Mouse (Mus musculus): ENCODE results near the gene Grm3.

Gene Grm3

DNA sequence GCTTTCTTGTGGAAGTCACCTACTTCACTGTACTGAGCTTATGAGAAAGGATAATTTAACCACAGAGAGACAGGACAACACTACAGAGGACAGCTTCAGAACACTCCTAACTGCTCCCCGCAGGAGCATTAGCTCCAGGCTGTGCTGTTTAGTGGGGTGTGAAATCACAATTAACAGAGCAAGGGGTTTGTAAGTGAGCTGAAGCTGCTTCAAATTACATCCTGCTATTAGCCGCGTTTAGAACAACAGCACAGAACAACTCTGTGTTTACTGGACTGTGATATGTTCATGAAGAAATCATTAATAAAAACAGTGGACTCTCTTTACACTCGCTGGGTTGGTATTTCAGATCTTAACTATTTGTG lies 101.9 kb downstream of the Grm3 start:
- no peak for DNase-seq (ENCODE audit: low read depth)

DNA sequence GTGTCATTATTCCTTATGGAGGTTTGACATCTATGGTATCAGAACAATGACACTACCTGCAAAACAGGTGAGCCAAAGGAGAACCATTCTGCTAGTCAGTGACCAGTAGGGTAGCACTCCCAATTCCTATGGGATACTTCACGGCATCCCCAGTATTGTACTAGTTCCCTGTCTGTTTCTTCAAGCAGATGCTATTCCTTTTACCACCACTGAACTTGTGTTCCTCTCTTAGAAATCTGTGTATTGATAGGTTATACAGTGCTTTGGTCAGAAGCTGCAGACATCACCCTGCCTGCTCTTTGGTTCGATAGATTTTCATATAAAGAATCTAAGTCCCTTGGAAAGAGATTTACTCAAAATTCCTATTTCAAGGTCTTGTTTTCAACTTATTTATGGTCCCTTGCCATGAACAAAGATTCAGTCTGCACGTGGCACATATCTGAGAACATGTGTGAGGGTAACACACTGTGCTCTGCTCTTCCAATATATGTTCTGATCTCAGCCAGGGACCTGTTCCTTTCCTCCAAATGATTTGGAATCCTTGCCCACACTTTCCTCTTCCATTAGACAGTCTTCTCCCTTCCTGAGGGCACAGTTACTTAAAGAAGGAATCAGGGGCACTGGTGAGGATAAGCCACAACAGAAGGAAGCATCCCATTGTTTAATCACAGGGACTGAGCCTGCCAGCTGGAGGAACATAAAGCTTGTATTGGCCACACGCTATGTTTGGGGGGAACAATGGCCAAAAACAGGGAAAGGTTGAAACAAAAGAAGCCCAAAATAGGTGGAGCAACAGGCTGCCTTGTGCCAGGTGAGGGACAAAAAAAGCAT lies 102.5 kb downstream of the Grm3 start:
- no peak for DNase-seq (ENCODE audit: low read depth)

DNA sequence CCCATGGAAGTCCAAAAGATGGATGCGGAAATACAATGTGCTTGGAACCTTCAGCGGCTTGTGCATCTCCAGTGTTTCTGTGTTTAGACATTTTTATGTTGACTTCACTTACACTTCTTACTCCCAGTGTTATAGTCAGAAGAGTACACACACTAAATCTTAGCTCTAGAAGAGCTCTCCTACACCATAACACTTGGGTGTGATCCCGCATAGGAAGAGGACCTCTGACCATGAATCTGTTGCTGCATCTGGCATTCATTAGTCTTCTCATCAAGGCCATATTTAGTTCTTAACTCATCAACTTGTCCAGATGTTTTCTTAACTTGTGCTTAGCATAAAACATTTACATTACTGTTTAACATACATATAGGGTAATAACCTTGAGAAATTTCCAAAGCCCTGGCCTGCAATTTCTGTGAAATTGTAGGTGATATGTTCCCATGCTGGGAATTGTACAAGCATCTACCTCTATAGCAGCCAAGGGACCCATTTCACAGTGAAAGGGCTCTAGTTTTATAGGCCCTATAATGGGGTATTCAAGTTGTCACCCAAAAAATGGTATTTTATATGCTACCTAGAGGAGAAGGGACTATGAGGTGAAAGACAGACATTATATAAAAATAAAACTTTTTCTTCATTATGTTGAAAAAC lies 103.4 kb downstream of the Grm3 start:
- DNase-seq (ENCODE audit: low read depth), result no peak

DNA sequence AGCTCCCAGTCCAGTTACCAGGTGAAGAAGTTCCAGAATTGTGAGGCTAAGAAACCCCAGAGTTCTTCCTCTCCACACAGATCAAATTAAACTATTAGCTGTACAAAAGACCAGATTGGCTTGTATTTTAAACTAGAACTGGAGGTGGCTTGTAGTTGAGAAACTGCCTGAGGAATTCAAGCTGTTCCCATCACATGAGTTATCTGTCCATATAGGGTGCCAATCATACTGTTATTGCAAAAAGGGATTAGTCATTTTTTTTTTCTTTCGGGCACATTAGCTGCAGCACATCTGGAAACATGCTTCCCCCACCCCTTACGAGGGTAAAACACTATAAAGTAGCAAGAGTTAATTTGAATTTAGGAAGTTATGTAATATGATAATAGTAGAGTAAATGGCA lies 145.9 kb downstream of the Grm3 start:
- DNase-seq (ENCODE audit: low read depth), result no peak

DNA sequence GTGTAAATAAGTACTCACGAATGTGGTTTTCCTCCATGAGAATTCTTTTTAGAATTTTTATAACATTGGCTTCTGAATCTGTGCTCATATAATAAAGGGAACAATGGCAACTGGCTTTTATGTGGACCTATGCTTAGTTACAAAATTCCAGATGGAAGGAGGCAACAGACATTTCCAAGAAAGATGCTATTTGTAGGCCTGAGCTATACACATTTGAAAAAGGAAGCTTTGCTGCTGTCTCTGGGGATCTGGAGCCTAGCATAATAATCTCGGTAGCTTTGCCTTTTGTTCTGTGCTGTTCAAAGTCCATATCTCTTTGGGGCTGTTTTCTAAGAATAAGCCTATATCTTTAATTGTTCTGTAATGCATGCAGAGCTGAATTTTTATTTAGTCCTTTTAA lies 146.4 kb downstream of the Grm3 start:
- no peak for DNase-seq (ENCODE audit: low read depth)

DNA sequence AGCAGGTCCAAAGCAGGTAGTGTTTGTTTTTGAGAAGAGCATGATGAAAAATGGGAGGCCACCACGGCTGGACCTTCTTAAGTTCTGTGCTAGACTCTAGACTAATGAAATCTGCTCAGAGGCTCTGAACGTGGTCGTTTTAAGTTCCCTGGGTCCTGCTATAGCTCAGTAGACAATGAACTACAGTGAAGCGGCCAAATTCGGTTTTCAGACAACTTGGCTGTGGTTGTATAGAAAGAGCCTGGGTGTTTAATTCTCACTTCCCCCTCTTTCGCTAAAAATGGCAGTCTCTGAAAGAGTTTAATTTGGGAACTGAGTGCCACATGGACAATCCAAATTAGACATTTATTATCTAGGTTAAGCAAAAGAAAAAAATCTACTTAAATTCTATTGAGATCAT lies 154.0 kb downstream of the Grm3 start:
- DNase-seq (ENCODE audit: low read depth), result no peak

DNA sequence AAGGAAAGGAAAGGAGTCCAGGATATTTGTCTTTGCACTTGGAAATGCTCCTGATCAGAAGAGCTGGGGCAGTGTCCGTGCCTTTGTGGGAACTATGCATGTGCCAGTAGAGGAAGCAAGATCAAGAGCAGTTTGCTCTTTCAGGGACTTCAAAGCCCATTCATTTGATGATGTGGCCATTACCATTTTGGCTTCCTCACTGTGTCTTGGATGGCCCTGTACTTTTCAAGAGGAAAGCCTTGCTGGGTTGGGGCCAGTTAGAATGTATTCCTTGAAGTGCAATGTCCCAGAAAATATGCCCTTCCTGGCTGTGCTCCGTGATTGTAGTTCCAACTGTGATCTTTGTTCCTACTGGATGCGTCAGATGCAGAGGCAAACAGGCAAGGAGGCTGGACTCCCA lies 167.3 kb downstream of the Grm3 start:
- no peak for DNase-seq (ENCODE audit: low read depth)

DNA sequence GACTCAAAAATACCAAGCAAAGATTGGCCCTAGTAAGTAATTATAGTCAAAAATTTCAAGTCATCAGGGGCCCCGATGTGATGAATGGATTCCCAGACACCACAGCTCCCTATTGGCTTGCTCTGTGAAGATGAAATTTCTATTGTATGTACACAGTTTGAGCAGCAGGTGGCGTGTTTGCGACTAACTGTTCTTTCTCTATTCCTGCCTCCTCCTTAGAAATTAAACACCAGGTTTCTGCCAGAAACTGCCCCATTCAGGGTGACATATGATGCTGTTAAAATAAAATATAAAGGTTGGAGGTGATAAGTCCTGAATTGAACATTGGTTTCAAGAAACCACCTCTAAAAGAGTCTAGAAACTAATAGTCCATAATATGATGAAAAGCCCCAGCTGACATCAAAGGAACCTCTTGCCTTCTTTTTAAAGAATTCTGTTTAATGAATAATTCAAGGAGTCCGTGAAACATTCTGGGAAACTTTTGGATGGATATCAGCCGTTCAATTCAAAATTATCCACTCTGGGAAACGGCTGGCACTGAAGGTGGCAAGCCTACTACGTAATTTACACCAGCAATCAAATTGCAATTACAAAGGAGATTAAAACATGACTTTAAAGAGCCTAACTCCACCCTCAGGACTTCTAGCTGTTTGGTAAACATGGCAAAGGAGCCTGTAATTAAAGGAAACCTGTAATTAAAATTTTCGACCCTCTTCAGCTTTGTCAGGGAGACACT lies 184.0 kb downstream of the Grm3 start:
- DNase-seq (ENCODE audit: low read depth), result no peak

DNA sequence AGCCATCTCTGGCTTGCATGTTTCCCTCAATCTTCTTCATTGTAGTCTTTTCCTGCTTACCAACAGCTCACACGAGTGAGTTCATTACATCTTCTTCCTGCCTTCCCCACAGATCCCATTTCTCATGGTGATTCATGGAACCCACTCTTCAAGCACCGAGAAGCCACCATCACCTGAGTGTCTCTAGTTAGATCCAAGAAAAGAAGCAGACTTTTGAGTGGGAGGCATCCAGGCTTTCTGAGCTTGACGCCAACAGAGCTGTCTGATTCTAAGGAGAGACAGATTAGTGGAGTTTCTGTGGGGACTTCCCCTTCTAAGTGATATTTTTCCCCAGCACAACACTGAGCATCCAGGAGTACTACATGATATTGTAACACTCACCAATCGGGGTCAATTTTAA lies 199.5 kb downstream of the Grm3 start:
- no peak for DNase-seq (ENCODE audit: low read depth)

DNA sequence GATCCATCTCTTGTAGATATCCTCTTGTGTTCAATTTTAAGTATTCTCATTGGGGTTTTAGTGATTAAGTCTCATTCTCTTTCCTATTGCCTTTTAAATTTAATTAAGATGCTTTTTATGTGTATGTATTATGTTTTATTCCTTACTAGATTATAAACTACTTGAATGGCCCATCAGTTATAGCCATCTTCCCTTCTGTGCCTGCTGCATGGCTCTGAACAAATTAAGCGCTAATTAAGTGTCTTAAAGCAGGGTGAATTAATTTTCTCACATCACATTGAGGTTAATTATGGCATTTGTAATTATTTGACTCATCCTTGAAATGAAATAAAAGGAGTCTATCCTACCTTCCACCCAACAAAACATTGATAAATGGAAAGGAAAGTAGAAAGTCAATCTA lies 213.9 kb downstream of the Grm3 start:
- no peak for DNase-seq (ENCODE audit: low read depth)

DNA sequence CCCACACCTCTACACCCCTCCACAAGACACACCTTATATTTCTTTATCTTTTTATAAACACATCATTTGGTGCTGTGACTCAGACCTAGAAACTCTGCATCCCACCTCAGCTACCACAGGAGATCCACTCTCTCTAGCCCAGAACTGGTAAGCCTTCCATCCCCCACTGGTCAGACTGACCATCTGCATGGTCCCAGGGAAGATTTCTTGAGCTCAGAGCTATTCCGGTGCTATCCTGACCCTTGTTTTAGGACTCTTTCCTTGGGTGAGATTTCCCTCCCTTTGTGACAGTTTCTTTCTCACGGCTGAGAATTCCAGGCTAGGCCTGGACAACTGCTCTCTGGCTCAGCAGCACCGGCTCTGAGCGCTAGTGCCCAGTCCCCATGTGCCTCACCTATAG lies 227.7 kb downstream of the Grm3 start:
- no peak for DNase-seq (ENCODE audit: low read depth)

DNA sequence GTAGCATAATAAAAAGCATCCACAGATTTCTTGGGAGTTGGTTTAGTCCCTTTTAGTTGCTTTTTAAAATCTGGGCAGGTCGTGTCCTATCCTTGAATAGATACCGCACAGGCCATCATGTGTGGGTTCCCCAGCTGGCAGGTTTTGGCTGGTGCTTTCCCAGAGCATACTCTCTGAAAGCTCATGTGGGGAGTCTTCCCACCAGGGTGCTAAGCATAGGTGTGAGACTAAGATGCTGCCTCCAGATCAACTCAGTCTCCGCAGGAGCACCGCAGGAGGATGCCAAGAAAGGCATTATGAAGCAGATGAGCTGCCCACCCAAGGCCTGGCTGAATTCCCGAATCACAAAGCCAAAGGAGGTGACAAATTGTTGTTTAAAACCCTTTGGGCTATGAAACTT lies 229.5 kb downstream of the Grm3 start:
- DNase-seq (ENCODE audit: low read depth), result no peak

DNA sequence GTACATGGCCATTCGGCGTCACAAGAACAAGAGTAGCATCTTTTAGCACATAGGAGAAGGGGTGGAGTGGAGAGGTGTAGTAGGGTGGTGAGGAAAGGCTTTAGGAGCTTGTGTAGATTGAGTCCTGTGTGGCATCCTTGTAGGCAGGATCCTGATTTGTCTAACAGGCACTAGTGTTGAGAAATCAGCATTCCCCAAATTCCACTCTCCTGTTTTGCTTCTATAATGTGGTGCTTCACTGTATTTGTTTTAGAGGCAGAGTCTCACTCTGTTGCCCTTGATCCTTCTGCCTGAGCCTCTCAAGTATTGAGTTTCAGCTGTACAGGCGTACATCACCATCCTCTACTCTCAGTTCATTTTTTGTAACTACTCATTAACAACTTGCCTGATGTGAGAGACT lies 247.4 kb downstream of the Grm3 start:
- no peak for DNase-seq (ENCODE audit: low read depth)

DNA sequence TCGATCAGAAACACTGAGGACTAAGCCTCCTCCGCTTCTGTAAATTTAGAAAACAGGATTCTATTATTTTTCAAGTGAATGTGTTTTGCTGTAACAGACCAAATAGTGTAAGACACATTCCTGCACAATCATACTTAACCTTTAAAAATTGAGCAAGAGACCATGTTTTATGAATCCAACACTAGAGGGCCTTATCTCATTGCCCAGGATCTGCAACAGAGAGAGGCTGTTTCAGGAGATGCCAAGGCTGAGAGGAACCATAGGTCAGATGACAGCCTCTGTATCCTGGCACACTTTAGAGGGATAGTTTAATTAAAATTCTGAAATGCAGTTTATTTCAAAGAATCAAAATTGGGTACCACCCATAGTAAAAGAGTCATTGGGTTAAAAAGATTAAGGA lies 271.7 kb downstream of the Grm3 start:
- no peak for DNase-seq (ENCODE audit: low read depth)

DNA sequence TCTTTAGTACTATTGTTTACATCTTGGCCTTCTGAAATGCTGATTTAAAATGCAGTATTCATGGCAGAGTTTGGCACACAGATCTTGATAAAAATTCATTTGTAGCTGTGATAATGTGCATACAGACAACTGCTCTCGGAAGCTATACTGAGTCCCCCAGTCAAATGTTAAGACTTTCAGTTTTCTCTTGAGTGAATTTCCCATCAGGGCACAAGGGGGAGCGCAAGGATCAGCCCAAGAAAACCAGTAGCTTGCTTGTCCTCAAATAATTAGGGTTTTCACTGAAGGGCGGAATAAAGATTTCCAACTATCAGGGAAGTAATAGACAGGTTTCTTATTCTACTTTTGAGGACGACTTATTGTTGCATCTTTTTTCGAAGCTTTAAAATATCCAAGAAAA lies 275.4 kb downstream of the Grm3 start:
- DNase-seq (ENCODE audit: low read depth), result no peak

DNA sequence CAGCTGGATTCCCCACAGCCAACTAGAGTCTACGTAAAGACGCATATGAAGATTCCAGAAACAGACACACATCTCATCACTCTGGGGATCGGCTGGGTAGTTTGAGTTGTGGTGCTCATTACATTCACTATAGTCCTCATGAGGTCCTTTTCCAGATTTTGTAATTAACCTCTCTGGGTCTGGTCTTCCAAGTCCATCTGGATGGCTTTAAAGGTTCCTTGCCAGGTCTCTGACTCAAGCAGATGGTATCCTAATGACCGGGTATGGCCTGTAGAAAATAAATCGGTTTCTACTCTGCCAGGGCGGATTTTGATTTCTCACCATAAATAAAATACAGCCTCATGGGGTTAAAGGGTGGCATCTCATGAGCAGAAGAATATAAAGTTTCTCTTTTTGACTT lies 276.0 kb downstream of the Grm3 start:
- no peak for DNase-seq (ENCODE audit: low read depth)

DNA sequence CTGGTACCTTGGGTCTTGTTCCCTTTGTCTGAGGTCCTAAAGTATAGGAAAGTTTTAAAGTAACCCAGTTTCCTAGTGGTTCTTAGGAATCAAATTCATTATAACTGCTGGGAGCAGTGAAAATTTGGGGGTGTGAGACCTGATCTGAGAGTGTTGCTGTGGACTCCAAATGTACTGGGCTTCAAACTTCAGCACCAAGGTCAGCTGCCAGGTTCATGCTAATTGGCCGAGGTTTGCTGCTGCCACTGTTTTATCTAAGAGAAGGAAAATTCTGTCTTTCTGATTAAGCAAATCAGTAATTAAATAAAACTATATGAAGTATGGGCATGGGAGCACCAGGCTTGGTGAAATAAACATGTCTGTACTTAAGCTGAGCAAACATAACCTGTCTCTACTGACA lies 278.8 kb downstream of the Grm3 start:
- DNase-seq (ENCODE audit: low read depth), result no peak

Data from c-Kit-positive CD71-positive TER-119-negative erythroid progenitor cells, embryonic 14.5 days (primary cell).